Comparison of ENCODE assay signal across 20 mouse cellular contexts in the genomic region with DNA sequence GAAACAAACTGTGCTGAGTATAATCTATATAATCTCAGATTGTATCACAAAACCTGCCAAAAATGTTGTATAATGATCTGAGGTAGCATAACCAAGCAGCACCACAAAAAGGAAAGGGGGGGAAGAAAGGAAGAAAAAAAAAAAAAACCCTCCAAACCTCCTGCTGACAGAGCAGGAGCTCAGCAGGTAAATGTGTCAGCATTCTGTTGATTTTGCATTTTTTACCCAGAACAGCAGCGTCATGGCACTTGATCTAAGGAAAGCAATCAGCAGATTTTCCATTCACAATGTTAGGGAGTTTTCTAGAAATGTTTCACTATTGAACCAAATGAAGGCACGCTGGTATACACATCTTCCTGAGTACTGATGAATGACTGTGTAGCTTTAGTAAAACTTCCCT. TPM values are rescaled to one million over a fixed set of nuclear protein-coding genes. Genes with fewer than 3 reads are reported as not detected.
DNase-seq lines count a peak whose midpoint lies in the region; ATAC-seq and TF ChIP-seq lines count a peak whose summit lies in the region.
"Had no signal": no experiment of that assay in that cellular context is flagged by ENCODE, and none has a peak within 500 bp of the region (broad histone marks: within the 10 kb centered on the region; RNA-seq: fewer than 3 reads in every experiment).

No protein-coding gene starts in this region.

- H3K4me2 ChIP-seq in CH12.LX (ENCODE audit: insufficient read depth, low read depth, poor library complexity, severe bottlenecking): peak overlapping the region; percentile 88
- H3K4me2 ChIP-seq in hindbrain, postnatal 0 days (ENCODE audit: low read depth, low read length): no peak overlapping the region
- H3K4me2 ChIP-seq: embryonic facial prominence, embryonic 13.5 days; forebrain, embryonic 12.5 days; heart, embryonic 11.5 days; heart, embryonic 15.5 days; hindbrain, embryonic 14.5 days had no signal

- peak overlapping the region; percentile 27 for H3K9ac ChIP-seq in CH12.LX (ENCODE audit: insufficient read depth, low read depth)
- no peak overlapping the region for H3K9ac ChIP-seq in hindbrain, postnatal 0 days (replicated peaks; ENCODE audit: low read length)
- H3K9ac ChIP-seq: embryonic facial prominence, embryonic 13.5 days; forebrain, embryonic 12.5 days; heart, embryonic 15.5 days; hindbrain, embryonic 14.5 days had no signal

- peaks cover 14% of the 10 kb centered on the region; the same call in 1 of the 2 replicates for H3K79me2 ChIP-seq in CH12.LX (replicated peaks; ENCODE audit: control insufficient read depth, extremely low read depth, insufficient read depth, poor library complexity, severe bottlenecking)

- 70% methylated on average over 2 of the region's 2 CpGs for WGBS in hindbrain, postnatal 0 days

- dilution Hi-C loops in CH12.LX (cut with MboI; ENCODE audit: extremely low pct_ligation_motif_present, extremely low pct_unique_long_range_greater_than_20kb, low sequenced_read_pairs): no loop called here

- no peak overlapping the region for H3K4me3 ChIP-seq in CH12.LX (replicated peaks in 1 of 3; ENCODE audit: low read depth in 2 of 3, low read length in 2 of 3, poor library complexity in 1 of 3)
- H3K4me3 ChIP-seq in hindbrain, postnatal 0 days (ENCODE audit: low read length): no peak overlapping the region
- H3K4me3 ChIP-seq: embryonic facial prominence, embryonic 13.5 days; forebrain, embryonic 12.5 days; heart, adult 2 months; heart, embryonic 15.5 days had no signal

- H3K27me3 ChIP-seq in CH12.LX (replicated peaks): no peaks in the 10 kb centered on the region
- no peaks in the 10 kb centered on the region for H3K27me3 ChIP-seq in splenic B cell, adult 2 months (ENCODE audit: control insufficient read depth, insufficient read depth, low read length, poor library complexity, severe bottlenecking)
- H3K27me3 ChIP-seq in hindbrain, postnatal 0 days (ENCODE audit: insufficient read depth, low read length): no peaks in the 10 kb centered on the region
- H3K27me3 ChIP-seq: embryonic facial prominence, embryonic 13.5 days; forebrain, embryonic 12.5 days; heart, embryonic 15.5 days had no signal

- TF ChIP-seq EP300 in CH12.LX (IDR thresholded peaks at IDR 0.05; ENCODE audit: low read length): peak; percentile 78

- TF ChIP-seq CTCF in CH12.LX (conservative IDR thresholded peaks at IDR 0.05 in 1 of 2, IDR thresholded peaks at IDR 0.05 in 1 of 2; ENCODE audit: low read depth in 2 of 2, low read length in 2 of 2): no peak
- TF ChIP-seq CTCF in hindbrain, postnatal 0 days (IDR thresholded peaks at IDR 0.05; ENCODE audit: low read depth): no peak

- H3K9me3 ChIP-seq in CH12.LX (replicated peaks; ENCODE audit: low read length): peaks cover 6% of the 10 kb centered on the region
- H3K9me3 ChIP-seq in hindbrain, postnatal 0 days (ENCODE audit: low read length): no peaks in the 10 kb centered on the region
- H3K9me3 ChIP-seq: forebrain, embryonic 12.5 days; heart, embryonic 15.5 days had no signal

- peak overlapping the region; percentile 4; the same call in 1 of the 2 replicates for H3K27ac ChIP-seq in CH12.LX (ENCODE audit: insufficient read depth, low read depth)
- no peak overlapping the region for H3K27ac ChIP-seq in hindbrain, postnatal 0 days
- H3K27ac ChIP-seq: embryonic facial prominence, embryonic 13.5 days; forebrain, embryonic 12.5 days; heart, adult 2 months; hindbrain, embryonic 14.5 days had no signal

- DNase-seq in kidney, adult 9 months: peak; percentile 28
- no peak for DNase-seq in kidney, postnatal 14 days
- DNase-seq in CH12.LX (ENCODE audit: extremely low read depth): peak; percentile 66
- DNase-seq in splenic B cell, adult 2 months (ENCODE audit: low read depth, low spot score): peak; percentile 32
- no peak for DNase-seq in layer of hippocampus, adult 9-11 months
- no peak for DNase-seq in hindbrain, postnatal 0 days (ENCODE audit: low spot score)
- DNase-seq: adrenal gland, postnatal 14 days; cerebellum, adult 11-12 months; cerebellum, adult 9-10 months; cerebellum, postnatal 25 days; gastrocnemius, postnatal 14 days; heart, adult 2 months; heart, postnatal 14 days had no signal

- TF ChIP-seq RAD21 in CH12.LX (IDR thresholded peaks at IDR 0.05; ENCODE audit: low read depth, low read length): no peak; the same call in 1 of the 2 replicates

- peaks cover 14 to 69% of the 10 kb centered on the region in 2 experiments for H3K4me1 ChIP-seq in CH12.LX (ENCODE audit: control insufficient read depth in 1 of 2, insufficient read depth in 2 of 2)
- no peaks in the 10 kb centered on the region for H3K4me1 ChIP-seq in hindbrain, postnatal 0 days (ENCODE audit: insufficient read depth, low read length)
- H3K4me1 ChIP-seq: embryonic facial prominence, embryonic 13.5 days; forebrain, embryonic 12.5 days had no signal

- no peak for ATAC-seq in hindbrain, postnatal 0 days
- no peak for ATAC-seq in megakaryocyte, adult 5-6 weeks (ENCODE audit: poor library complexity, severe bottlenecking)
- ATAC-seq: forebrain, embryonic 16.5 days had no signal

- no peak for TF ChIP-seq POLR2A in CH12.LX (IDR thresholded peaks at IDR 0.05; ENCODE audit: low read depth, low read length)

- H3K36me3 ChIP-seq in CH12.LX (replicated peaks in 1 of 2; ENCODE audit: control insufficient read depth in 1 of 2, insufficient read depth in 1 of 2, low read length in 1 of 2): peaks cover 0 to 18% of the 10 kb centered on the region in 2 experiments
- H3K36me3 ChIP-seq in splenic B cell, adult 2 months (ENCODE audit: control insufficient read depth, insufficient read depth, low read length, poor library complexity, severe bottlenecking): no peaks in the 10 kb centered on the region
- H3K36me3 ChIP-seq in hindbrain, postnatal 0 days (ENCODE audit: insufficient read depth, low read length): no peaks in the 10 kb centered on the region

- in situ Hi-C loops in CH12.LX (cut with MboI; ENCODE audit: low pct_ligation_motif_present, low pct_unique_long_range_greater_than_20kb, low sequenced_read_pairs): loop anchor here (10.0 kb wide), 1 partner anchor 55 kb away; no protein-coding TSS in a partner anchor

TF ChIP-seq in CH12.LX, 34 proteins besides CTCF, POLR2A, EP300 and RAD21:
- TF ChIP-seq BHLHE40 (IDR thresholded peaks at IDR 0.05; ENCODE audit: low read depth, low read length) (peak; percentile 60), MEF2A (IDR thresholded peaks at IDR 0.05; ENCODE audit: borderline replicate concordance, low read depth, low read length) (peak; percentile 35; the same call in 1 of the 2 replicates), SIN3A (IDR thresholded peaks at IDR 0.05; ENCODE audit: low read length) (no peak), ETS1 (conservative IDR thresholded peaks at IDR 0.05; ENCODE audit: low read depth, low read length) (peak; percentile 85), POLR2AphosphoS2 (IDR thresholded peaks at IDR 0.05; ENCODE audit: low read depth, low read length) (no peak), JUND (conservative IDR thresholded peaks at IDR 0.05; ENCODE audit: low read depth, low read length) (0 out of 2 replicates have a peak, but pooled peaks have one; percentile 14), MAFK (IDR thresholded peaks at IDR 0.05; ENCODE audit: insufficient replicate concordance, low read length) (peak; percentile 95), IRF4 (IDR thresholded peaks at IDR 0.05; ENCODE audit: low read depth, low read length) (peak; percentile 73), MAZ (IDR thresholded peaks at IDR 0.05; ENCODE audit: low read depth, low read length) (no peak), ZNF384 (IDR thresholded peaks at IDR 0.05; ENCODE audit: low read depth, low read length) (peak; percentile 93), UBTF (IDR thresholded peaks at IDR 0.05; ENCODE audit: low read depth, low read length) (no peak), RCOR1 (conservative IDR thresholded peaks at IDR 0.05; ENCODE audit: low read depth, low read length) (no peak), JUN (IDR thresholded peaks at IDR 0.05; ENCODE audit: insufficient read depth, low read depth, low read length) (no peak), ZC3H11A (IDR thresholded peaks at IDR 0.05; ENCODE audit: low read depth, low read length) (no peak), E2F4 (IDR thresholded peaks at IDR 0.05; ENCODE audit: insufficient replicate concordance, low read depth, low read length) (no peak)

RNA-seq across cellular contexts. Expression of gene Fryl, which starts 56.8 kb away (rescaled TPM):
- total RNA-seq in CH12.LX (2012; rRNA removed) (31.3 and 35.0 TPM in 2 replicates), CH12.LX (2014; rRNA removed) (23.2 and 23.8 TPM in 2 replicates)
- 32.6 and 38.4 TPM in 2 replicates for polyA plus RNA-seq in CH12.LX (2012; ENCODE audit: insufficient read length, low read depth)
- 69.4 and 80.6 TPM in 2 replicates for total RNA-seq in hindbrain, postnatal 0 days (2014; rRNA removed)
- polyA plus RNA-seq in hindbrain, postnatal 0 days (2015; fragmentation: Nextera tagmentation; extraction: Ambion mirVana): 20.5 and 20.8 TPM in 2 replicates
- total RNA-seq in megakaryocyte, adult 5-6 weeks (2015): 56.7 and 59.1 TPM in 2 replicates
- total RNA-seq in megakaryocyte, adult 5-6 weeks (2017): 79.8 and 80.9 TPM in 2 replicates

Comparison
In these comparisons a context has a peak if more than half of its experiments do, and no peak if none do; other contexts are left out.
1. DNase-seq: peak in kidney, adult 9 months (single experiment), CH12.LX (single experiment) and splenic B cell, adult 2 months (single experiment); none in kidney, postnatal 14 days (single experiment), layer of hippocampus, adult 9-11 months (single experiment) and hindbrain, postnatal 0 days (single experiment).